Mouse (Mus musculus) megakaryocyte, embryonic 14.5 days (primary cell): ENCODE measurements around the gene Mgat4a.

Experiments
- FLI1 ChIP-seq: IDR thresholded peaks from 2 replicates; pipeline ENCODE4 v1.6.1; 2012; ENCODE audit warnings: low read length, inconsistent platforms, mixed read lengths
- GATA1 ChIP-seq: IDR thresholded peaks from 3 replicates; pipeline ENCODE4 v1.6.1; 2012; ENCODE audit warnings: mixed read lengths, low read length, inconsistent platforms, borderline replicate concordance

- no peak for TF ChIP-seq FLI1
- no peak for TF ChIP-seq GATA1
Measured at GRCm38 (mm10) chr1:37533181-37533580, 7.6 kb downstream of the Mgat4a start.
